Mouse (Mus musculus) lung, postnatal 0 days (tissue): ENCODE measurements at regions not wholly inside any gene's neighbourhood (a gene's known extent, or its start where the extent isn't known, plus 50 kb on each side); places are given as distances from the start of the nearest gene placed in this dataset.

Experiments
- ATAC-seq: fragments of 200-750 bp; cut with Nextera tagmentation; 2 replicates; pipeline ENCODE4 v1.8.0; 2017; ENCODE audit warnings: moderate library complexity
- DNase-seq: peaks from one replicate; pipeline ENCODE4 v3.0.0-alpha.2; 2016; ENCODE audit warnings: low spot score
- H3K27ac ChIP-seq: fragments of 300-500 bp; sonication (generic); 2 replicates; pipeline ENCODE4 v1.5.1; 2014; ENCODE audit warnings: antibody characterized with exemption, mild to moderate bottlenecking, low read length, mixed read lengths
- H3K27me3 ChIP-seq: fragments of 300-500 bp; sonication (generic); replicated peaks from 2 replicates; pipeline ENCODE4 v1.6.1; 2014; ENCODE audit warnings: low read length, mixed read lengths; ENCODE audit not compliant: insufficient read depth
- H3K36me3 ChIP-seq: fragments of 300-500 bp; sonication (generic); 2 replicates; pipeline ENCODE4 v1.6.1; 2014; ENCODE audit warnings: low read length, mixed read lengths; ENCODE audit not compliant: insufficient read depth
- H3K4me1 ChIP-seq: fragments of 300-500 bp; sonication (generic); 2 replicates; pipeline ENCODE4 v1.6.1; 2014; ENCODE audit warnings: antibody characterized with exemption, low read depth, low read length, mixed read lengths; ENCODE audit not compliant: insufficient read depth
- H3K4me2 ChIP-seq: fragments of 300-500 bp; sonication (generic); replicated peaks from 2 replicates; pipeline ENCODE4 v1.6.1; 2014; ENCODE audit warnings: low read depth, mild to moderate bottlenecking, low read length, moderate library complexity, mixed read lengths
- H3K4me3 ChIP-seq: fragments of 300-500 bp; sonication (generic); 2 replicates; pipeline ENCODE4 v1.5.1; 2014; ENCODE audit warnings: low read depth, low read length
- H3K9ac ChIP-seq: fragments of 300-500 bp; sonication (generic); replicated peaks from 2 replicates; pipeline ENCODE4 v1.6.1; 2014; ENCODE audit warnings: low read depth, mild to moderate bottlenecking
- H3K9me3 ChIP-seq: fragments of 300-500 bp; sonication (generic); 2 replicates; pipeline ENCODE4 v1.6.1; 2016; ENCODE audit warnings: low read length, mixed read lengths
- CTCF ChIP-seq: IDR thresholded peaks from 2 replicates; pipeline ENCODE4 v1.5.1; 2016; ENCODE audit warnings: antibody characterized with exemption, mild to moderate bottlenecking
- EP300 ChIP-seq: IDR thresholded peaks from 2 replicates; pipeline ENCODE4 v1.6.1; 2016; ENCODE audit warnings: antibody characterized with exemption, mild to moderate bottlenecking, control low read depth
- WGBS: fragments of 180-500 bp; shearing (Covaris S2); extraction: QIAGEN DNeasy Blood & Tissue Kit; methylation state at CpG from one replicate; pipeline ENCODE4 v1.1.7; 2014; 5-methylcytosine and 5-hydroxymethylcytosine counted together

- Histone ChIP-seq H3K27ac (peak overlapping the region; percentile 23; the same call in 1 of the 2 replicates), H3K9ac (no peak overlapping the region), H3K4me1 (no peaks in the 10 kb centered on the region), H3K4me3 (no peak overlapping the region), H3K36me3 (no peaks in the 10 kb centered on the region), H3K9me3 (no peaks in the 10 kb centered on the region), H3K4me2 (peak overlapping the region; percentile 32; the same call in 1 of the 2 replicates), H3K27me3 (no peaks in the 10 kb centered on the region)
- DNase-seq (peak; percentile 85), ATAC-seq (peak; percentile 94)
- no peak for TF ChIP-seq CTCF
- TF ChIP-seq EP300: no peak
- 32% methylated on average over 8 of the region's 8 CpGs for WGBS
Measured at GRCm38 (mm10) chr13:35383624-35384018, 276.0 kb upstream of the Cdyl start.

- no peaks in the 10 kb centered on the region for H3K4me1 ChIP-seq
- H3K4me2 ChIP-seq: no peak overlapping the region
- H3K9ac ChIP-seq: no peak overlapping the region
- 23% methylated on average over 1 of the region's 1 CpGs for WGBS
- no peak overlapping the region for H3K4me3 ChIP-seq
- no peak for TF ChIP-seq EP300
- no peak for TF ChIP-seq CTCF
- no peaks in the 10 kb centered on the region for H3K9me3 ChIP-seq
- ATAC-seq (no peak), DNase-seq (no peak)
- no peak overlapping the region for H3K27ac ChIP-seq
- no peaks in the 10 kb centered on the region for H3K36me3 ChIP-seq
- H3K27me3 ChIP-seq: no peaks in the 10 kb centered on the region
Measured at GRCm38 (mm10) chr13:35388380-35388779, 271.3 kb upstream of the Cdyl start.

GRCm38 (mm10) chr13:35389781-35390525, 269.7 kb upstream of the Cdyl start:
- no peaks in the 10 kb centered on the region for H3K36me3 ChIP-seq
- no peak overlapping the region for H3K9ac ChIP-seq
- no peak for ATAC-seq
- H3K4me1 ChIP-seq: no peaks in the 10 kb centered on the region
- WGBS: 73% methylated on average over 6 of the region's 6 CpGs
- no peak overlapping the region for H3K4me3 ChIP-seq
- no peaks in the 10 kb centered on the region for H3K9me3 ChIP-seq
- no peak overlapping the region for H3K4me2 ChIP-seq
- no peak overlapping the region for H3K27ac ChIP-seq
- H3K27me3 ChIP-seq: no peaks in the 10 kb centered on the region
- TF ChIP-seq CTCF: no peak
- no peak for TF ChIP-seq EP300
- DNase-seq: peak; percentile 4

GRCm38 (mm10) chr13:35390526-35390880, 269.1 kb upstream of the Cdyl start:
- ATAC-seq (no peak), DNase-seq (peak; percentile 3)
- Histone ChIP-seq H3K4me2 (no peak overlapping the region), H3K27me3 (no peaks in the 10 kb centered on the region), H3K36me3 (no peaks in the 10 kb centered on the region), H3K9ac (no peak overlapping the region), H3K27ac (no peak overlapping the region), H3K4me3 (no peak overlapping the region), H3K9me3 (no peaks in the 10 kb centered on the region), H3K4me1 (no peaks in the 10 kb centered on the region)
- WGBS: 62% methylated on average over 4 of the region's 4 CpGs
- TF ChIP-seq EP300: no peak
- no peak for TF ChIP-seq CTCF

- no peak for TF ChIP-seq CTCF
- TF ChIP-seq EP300: no peak
- Histone ChIP-seq H3K27me3 (no peaks in the 10 kb centered on the region), H3K4me1 (no peaks in the 10 kb centered on the region), H3K36me3 (no peaks in the 10 kb centered on the region), H3K9ac (no peak overlapping the region), H3K9me3 (no peaks in the 10 kb centered on the region), H3K4me3 (no peak overlapping the region), H3K4me2 (no peak overlapping the region), H3K27ac (no peak overlapping the region)
- no peak for ATAC-seq
- WGBS: 80% methylated on average over 6 of the region's 6 CpGs
- DNase-seq: no peak
Measured at GRCm38 (mm10) chr13:35392167-35392566, 267.5 kb upstream of the Cdyl start.

- no peak overlapping the region for H3K4me3 ChIP-seq
- H3K27ac ChIP-seq: no peak overlapping the region
- peak; percentile 22; the same call in 1 of the 2 replicates for ATAC-seq
Measured at GRCm38 (mm10) chr13:35395192-35395591, 264.4 kb upstream of the Cdyl start.

More at GRCm38 (mm10) chr13:35395192-35395591, 264.4 kb upstream of the Cdyl start:
- 56% methylated on average over 4 of the region's 4 CpGs for whole genome bisulfite sequencing
- Histone ChIP-seq H3K36me3 (no peaks in the 10 kb centered on the region), H3K9ac (no peak overlapping the region), H3K4me2 (no peak overlapping the region), H3K27me3 (no peaks in the 10 kb centered on the region), H3K4me1 (no peaks in the 10 kb centered on the region), H3K9me3 (no peaks in the 10 kb centered on the region)
- TF ChIP-seq EP300 (no peak), CTCF (no peak)
- peak; percentile 13 for DNase-seq
